ENCODE assay signal across 33 mouse cellular contexts in the genomic region with DNA sequence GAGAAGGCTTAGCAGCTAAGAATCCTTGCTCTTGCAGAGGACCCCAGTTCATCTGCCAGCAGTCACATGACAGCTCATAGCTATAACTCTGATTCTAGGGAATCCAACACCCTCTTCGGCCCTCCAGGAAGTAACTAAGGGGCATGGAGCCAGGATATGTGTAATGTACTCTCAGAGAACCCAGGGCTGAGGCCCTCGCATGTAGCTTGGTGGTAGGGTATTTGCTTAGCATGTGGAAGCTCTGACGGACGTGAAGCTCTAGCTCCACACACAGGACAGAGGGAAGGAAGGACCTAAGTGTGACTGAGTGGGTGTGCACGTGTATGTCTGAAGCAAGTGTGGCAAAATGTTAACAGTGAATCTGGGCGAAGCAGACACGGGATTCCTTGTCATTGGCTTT. TPM values are rescaled to one million over a fixed set of nuclear protein-coding genes. Genes with fewer than 3 reads are reported as not detected.
DNase-seq lines count a peak whose midpoint lies in the region; ATAC-seq and TF ChIP-seq lines count a peak whose summit lies in the region.
"Had no signal": no experiment of that assay in that cellular context is flagged by ENCODE, and none has a peak within 500 bp of the region (broad histone marks: within the 10 kb centered on the region; RNA-seq: fewer than 3 reads in every experiment).

No protein-coding gene starts in this region.

- no peak for DNase-seq in frontal cortex, postnatal 10 days (ENCODE audit: low spot score in 2 of 2)
- DNase-seq in lung, embryonic 14.5 days, result peak; percentile 70
- DNase-seq in lung, postnatal 14 days, result no peak
- peak; percentile 55 for DNase-seq in NIH3T3 (ENCODE audit: low read depth)
- DNase-seq: adrenal gland, postnatal 14 days; cerebellum, adult 11 months; cerebellum, adult 9-11 months; heart, adult 2 months; heart, postnatal 14 days; kidney, adult 11 months; kidney, postnatal 4 days; liver, embryonic 13.5 days; lung, adult 18-20 months; right cerebral cortex, adult 18-20 months; spleen, adult 18-20 months; thymus, postnatal 4 days had no signal

- H3K9ac ChIP-seq in lung, embryonic 14.5 days, result no peak overlapping the region
- H3K9ac ChIP-seq in limb, embryonic 13.5 days, result peak overlapping the region; percentile 39; the same call in 1 of the 2 replicates
- H3K9ac ChIP-seq: forebrain, embryonic 15.5 days; kidney, embryonic 15.5 days; limb, embryonic 15.5 days; liver, embryonic 13.5 days; neural tube, embryonic 12.5 days had no signal

- no peak overlapping the region for H3K4me2 ChIP-seq in lung, embryonic 14.5 days
- H3K4me2 ChIP-seq in limb, embryonic 13.5 days (replicated peaks), result no peak overlapping the region
- H3K4me2 ChIP-seq: forebrain, embryonic 15.5 days; heart, embryonic 13.5 days; kidney, embryonic 15.5 days; limb, embryonic 15.5 days; liver, embryonic 13.5 days; neural tube, embryonic 12.5 days had no signal

- H3K27me3 ChIP-seq in lung, embryonic 14.5 days (ENCODE audit: insufficient read depth, low read length), result no peaks in the 10 kb centered on the region
- no peaks in the 10 kb centered on the region for H3K27me3 ChIP-seq in limb, embryonic 13.5 days
- H3K27me3 ChIP-seq: forebrain, embryonic 15.5 days; kidney, embryonic 15.5 days; limb, embryonic 15.5 days; Patski had no signal

- peak; percentile 18; the same call in 1 of the 2 replicates for TF ChIP-seq CTCF in lung, embryonic 14.5 days (IDR thresholded peaks at IDR 0.05; ENCODE audit: low read depth)

- peak overlapping the region; percentile 33 for H3K27ac ChIP-seq in lung, embryonic 14.5 days (ENCODE audit: low read depth)
- H3K27ac ChIP-seq in limb, embryonic 13.5 days, result no peak overlapping the region
- H3K27ac ChIP-seq: forebrain, embryonic 15.5 days; heart, adult 2 months; heart, embryonic 13.5 days; hindbrain, postnatal 0 days; limb, embryonic 15.5 days; liver, embryonic 13.5 days; midbrain, embryonic 10.5 days; neural tube, embryonic 12.5 days had no signal

- 0 out of 2 replicates have a peak, but pooled peaks cover 9% of the 10 kb centered on the region for H3K4me1 ChIP-seq in lung, embryonic 14.5 days (ENCODE audit: insufficient read depth)
- peaks cover 44% of the 10 kb centered on the region for H3K4me1 ChIP-seq in limb, embryonic 13.5 days

- H3K4me3 ChIP-seq in lung, embryonic 14.5 days (ENCODE audit: low read depth, low read length), result no peak overlapping the region
- no peak overlapping the region for H3K4me3 ChIP-seq in limb, embryonic 13.5 days
- H3K4me3 ChIP-seq: forebrain, embryonic 10.5 days; forebrain, embryonic 15.5 days; heart, adult 2 months; heart, embryonic 13.5 days; kidney, embryonic 15.5 days; limb, embryonic 15.5 days; liver, embryonic 13.5 days; midbrain, embryonic 10.5 days; myocyte; neural tube, embryonic 12.5 days had no signal

- 54% methylated on average over 7 of the region's 7 CpGs for WGBS in lung, embryonic 14.5 days
- WGBS in limb, embryonic 13.5 days, result 76% methylated on average over 7 of the region's 7 CpGs

- no peaks in the 10 kb centered on the region for H3K9me3 ChIP-seq in lung, embryonic 14.5 days (ENCODE audit: low read depth, low read length)
- no peaks in the 10 kb centered on the region for H3K9me3 ChIP-seq in limb, embryonic 13.5 days
- H3K9me3 ChIP-seq: forebrain, embryonic 10.5 days; forebrain, embryonic 15.5 days; G1E; heart, embryonic 13.5 days; hindbrain, embryonic 10.5 days; kidney, embryonic 15.5 days; limb, embryonic 15.5 days; liver, embryonic 13.5 days; midbrain, embryonic 10.5 days; neural tube, embryonic 12.5 days had no signal

- H3K36me3 ChIP-seq in lung, embryonic 14.5 days (ENCODE audit: insufficient read depth), result peaks cover 33% of the 10 kb centered on the region
- H3K36me3 ChIP-seq in limb, embryonic 13.5 days, result peaks cover 40% of the 10 kb centered on the region

- 0 out of 2 replicates have a peak, but pooled peaks have one; percentile 24 for ATAC-seq in frontal cortex, adult (ENCODE audit: low TSS enrichment)
- ATAC-seq in lung, embryonic 14.5 days (ENCODE audit: insufficient read depth), result peak; percentile 24; the same call in 1 of the 2 replicates
- ATAC-seq in limb, embryonic 13.5 days (ENCODE audit: low FRiP score, low read depth), result no peak
- ATAC-seq in erythroblast, adult 5-6 weeks (replicated peaks; ENCODE audit: low FRiP score, poor library complexity, severe bottlenecking), result no peak
- ATAC-seq: forebrain, embryonic 15.5 days; hindbrain, postnatal 0 days had no signal

RNA-seq across cellular contexts. Expression of gene Gnb3, which starts 3.7 kb away (rescaled TPM):
- polyA plus RNA-seq in lung, embryonic 14.5 days (2014; fragmentation: Nextera tagmentation; extraction: Ambion mirVana), result 0.24 and 0.68 TPM in 2 replicates
- polyA plus RNA-seq in limb, embryonic 13.5 days (2015; fragmentation: Nextera tagmentation; extraction: Ambion mirVana), result 1.0 and 1.3 TPM in 2 replicates
- total RNA-seq in erythroblast, adult 5-6 weeks (2015; ENCODE audit: low replicate concordance), result not detected in 2 replicates
- total RNA-seq in erythroblast, adult 5-6 weeks (2017; ENCODE audit: low replicate concordance), result not detected in 2 replicates
- total RNA-seq: megakaryocyte progenitor cell, adult 5-6 weeks had no signal
- polyA plus RNA-seq: G1E; testis, adult 2 months had no signal

RNA-seq across cellular contexts. Expression of gene Cdca3, which starts 7.1 kb away (rescaled TPM):
- polyA plus RNA-seq in lung, embryonic 14.5 days (2014; fragmentation: Nextera tagmentation; extraction: Ambion mirVana), result 204 and 206 TPM in 2 replicates
- 166 and 172 TPM in 2 replicates for polyA plus RNA-seq in limb, embryonic 13.5 days (2015; fragmentation: Nextera tagmentation; extraction: Ambion mirVana)
- 65.8 and 68.0 TPM in 2 replicates for total RNA-seq in erythroblast, adult 5-6 weeks (2015; ENCODE audit: low replicate concordance)
- total RNA-seq in erythroblast, adult 5-6 weeks (2017; ENCODE audit: low replicate concordance), result 58.5 and 73.8 TPM in 2 replicates

RNA-seq across cellular contexts. Expression of gene Usp5, which starts 7.1 kb away (rescaled TPM):
- polyA plus RNA-seq in lung, embryonic 14.5 days (2014; fragmentation: Nextera tagmentation; extraction: Ambion mirVana), result 143 TPM in 2 replicates
- polyA plus RNA-seq in limb, embryonic 13.5 days (2015; fragmentation: Nextera tagmentation; extraction: Ambion mirVana), result 165 and 177 TPM in 2 replicates
- total RNA-seq in erythroblast, adult 5-6 weeks (2015; ENCODE audit: low replicate concordance), result 10.0 and 34.6 TPM in 2 replicates
- 22.0 and 29.6 TPM in 2 replicates for total RNA-seq in erythroblast, adult 5-6 weeks (2017; ENCODE audit: low replicate concordance)

RNA-seq across cellular contexts. Expression of gene P3h3, which starts 21.1 kb away (rescaled TPM):
- polyA plus RNA-seq in lung, embryonic 14.5 days (2014; fragmentation: Nextera tagmentation; extraction: Ambion mirVana), result 29.5 and 34.3 TPM in 2 replicates
- polyA plus RNA-seq in limb, embryonic 13.5 days (2015; fragmentation: Nextera tagmentation; extraction: Ambion mirVana), result 60.4 and 61.2 TPM in 2 replicates
- not detected in 2 replicates for total RNA-seq in erythroblast, adult 5-6 weeks (2015; ENCODE audit: low replicate concordance)
- total RNA-seq in erythroblast, adult 5-6 weeks (2017; ENCODE audit: low replicate concordance), result 1.1 and 1.2 TPM in 2 replicates
- total RNA-seq: G1E had no signal
- polyA plus RNA-seq: G1E had no signal

RNA-seq across cellular contexts. Expression of gene Tpi1, which starts 22.3 kb away (rescaled TPM):
- 701 and 718 TPM in 2 replicates for polyA plus RNA-seq in lung, embryonic 14.5 days (2014; fragmentation: Nextera tagmentation; extraction: Ambion mirVana)
- polyA plus RNA-seq in limb, embryonic 13.5 days (2015; fragmentation: Nextera tagmentation; extraction: Ambion mirVana), result 782 and 803 TPM in 2 replicates
- 37.3 and 44.3 TPM in 2 replicates for total RNA-seq in erythroblast, adult 5-6 weeks (2015; ENCODE audit: low replicate concordance)
- total RNA-seq in erythroblast, adult 5-6 weeks (2017; ENCODE audit: low replicate concordance), result 30.0 and 31.0 TPM in 2 replicates

Comparison
In these comparisons a context has a peak if more than half of its experiments do, and no peak if none do; other contexts are left out.
1. DNase-seq: peak in lung, embryonic 14.5 days (single experiment) and NIH3T3 (single experiment); none in frontal cortex, postnatal 10 days (0 of 2) and lung, postnatal 14 days (single experiment).
2. ATAC-seq: peak in frontal cortex, adult (single experiment) and lung, embryonic 14.5 days (single experiment); none in limb, embryonic 13.5 days (single experiment) and erythroblast, adult 5-6 weeks (single experiment).